Mouse (Mus musculus) thymus, adult 2 months (tissue): ENCODE measurements around the gene Gm8104.
"Not testable (repeated sequence)": the region's sequence is repeated elsewhere in the genome, so short reads cannot be mapped to it uniquely, and the experiment has no call there.

Experiments used
- CTCF ChIP-seq: fragments of 200-500 bp; IDR thresholded peaks from 2 replicates; pipeline ENCODE4 v1.5.1; 2012; ENCODE audit warnings: mild to moderate bottlenecking, control low read depth, low read length, moderate library complexity, borderline replicate concordance; ENCODE audit not compliant: control insufficient read depth, poor library complexity, insufficient read depth; ENCODE audit errors: extremely low read depth
- POLR2A ChIP-seq: fragments of 200-500 bp; IDR thresholded peaks from 2 replicates; pipeline ENCODE4 v1.6.1; 2012; ENCODE audit warnings: mild to moderate bottlenecking, low read length, control low read depth, moderate library complexity; ENCODE audit not compliant: control insufficient read depth, poor library complexity, insufficient read depth; ENCODE audit errors: extremely low read depth

GRCm38 (mm10) chr14:43119673-43120072, 19.3 kb downstream of the Gm8104 start:
- TF ChIP-seq CTCF, POLR2A: not testable (repeated sequence)
